Mouse (Mus musculus): ENCODE data around the gene Plekhh2. TPM values are rescaled to one million over a fixed set of nuclear protein-coding genes. Genes with fewer than 3 reads are reported as not detected.

Gene Plekhh2
- total RNA-seq, 1 experiment from 2014 or later, result 7.1 TPM

- peak; percentile 57 for DNase-seq
These were observed 99.8 kb downstream of the Plekhh2 start for GRCm38 (mm10) chr17:84611500-84611899.

DNA sequence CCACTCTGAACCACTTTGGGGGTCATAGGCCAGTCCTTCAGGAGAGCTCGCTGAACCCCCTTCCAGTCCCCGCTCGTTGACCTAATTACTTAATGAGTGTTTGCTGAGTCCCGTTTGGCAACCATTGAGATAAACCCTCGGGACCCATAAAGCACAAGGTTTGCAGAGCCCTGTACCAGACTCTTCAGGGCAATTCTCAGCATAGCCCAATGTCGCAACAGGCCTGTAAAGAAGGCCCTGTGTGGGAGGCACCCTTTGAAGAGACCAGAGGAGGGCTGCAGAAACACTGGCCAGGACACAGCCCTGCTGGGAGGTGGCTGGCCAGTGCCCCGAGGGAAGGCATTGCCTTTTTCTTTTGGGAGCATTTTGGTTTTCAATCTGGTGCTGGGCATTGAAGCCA is 100.3 kb downstream of the Plekhh2 start:
- DNase-seq, result peak; percentile 48

GRCm38 (mm10) chr17:84615811-84616210 is 104.1 kb downstream of the Plekhh2 start:
- DNase-seq, result peak; percentile 23

DNA sequence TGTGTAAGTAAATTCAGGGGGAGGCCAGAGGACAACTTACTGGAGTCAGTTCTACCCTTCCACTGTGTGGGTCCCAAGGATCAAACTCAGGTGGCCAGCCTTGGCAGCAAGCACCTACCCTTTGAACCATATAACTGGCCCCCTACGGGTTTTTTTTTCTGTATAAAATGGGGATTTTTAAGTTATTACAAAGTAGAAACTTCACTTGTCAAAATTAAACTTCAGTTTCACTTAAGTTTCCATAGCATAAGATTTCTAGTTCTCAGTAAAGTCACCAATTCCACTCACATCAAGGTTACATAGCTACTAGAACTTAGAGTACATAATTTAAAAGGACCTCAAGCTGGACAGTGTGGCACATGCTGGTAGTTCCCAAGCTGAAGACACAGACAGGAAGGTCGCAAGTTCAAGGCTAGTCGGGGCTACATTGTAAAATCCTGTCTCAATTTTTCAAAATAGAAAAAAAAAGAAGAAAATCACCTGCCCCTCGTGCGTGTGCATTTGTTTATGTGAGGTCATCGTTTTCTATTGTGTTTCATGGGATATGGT is 104.9 kb downstream of the Plekhh2 start:
- DNase-seq, result no peak

DNA sequence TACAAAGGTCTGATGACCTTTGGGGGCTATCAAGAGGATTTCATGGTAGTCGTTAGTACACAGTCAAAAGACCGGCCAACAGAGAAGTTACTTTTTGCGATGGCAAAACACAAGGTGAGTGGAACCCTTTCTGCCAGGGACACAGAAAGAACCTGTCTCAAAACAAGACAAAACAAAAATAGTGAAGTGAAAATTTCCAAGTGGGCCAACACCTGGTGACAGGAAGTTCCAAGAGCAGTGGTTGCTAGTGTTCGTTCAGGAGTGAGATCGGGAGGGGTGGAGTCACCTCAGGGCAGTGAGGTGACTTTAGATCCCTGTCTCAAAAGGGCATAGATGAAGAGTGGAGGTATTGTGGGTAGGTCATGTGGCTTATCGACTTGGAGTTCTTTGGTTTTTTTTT is 106.3 kb downstream of the Plekhh2 start:
- DNase-seq, result no peak

GRCm38 (mm10) chr17:84619112-84619511 is 107.4 kb downstream of the Plekhh2 start:
- DNase-seq, result no peak

GRCm38 (mm10) chr17:84620076-84620475 is 108.4 kb downstream of the Plekhh2 start:
- no peak for DNase-seq

DNA sequence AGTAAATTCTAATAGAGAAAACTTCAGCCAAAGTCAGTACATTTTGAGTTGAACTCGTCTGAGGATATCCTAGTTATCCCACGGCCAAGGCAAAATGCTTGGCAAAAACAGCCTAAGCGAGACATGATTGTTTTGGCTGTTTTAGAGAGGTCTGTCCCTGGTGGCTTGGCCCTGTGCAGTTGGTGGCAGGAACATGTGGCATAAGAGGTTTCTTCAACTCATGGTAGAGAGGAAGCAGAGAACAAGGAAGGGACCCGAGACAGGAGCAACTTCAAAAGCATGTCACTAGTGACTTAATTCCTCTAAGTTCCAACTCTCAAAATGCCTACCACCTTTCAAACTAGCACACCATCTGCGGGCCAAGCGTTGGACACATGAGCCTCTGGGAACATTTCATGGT is 108.9 kb downstream of the Plekhh2 start:
- no peak for DNase-seq

GRCm38 (mm10) chr17:84621209-84621608 is 109.5 kb downstream of the Plekhh2 start:
- no peak for DNase-seq

DNA sequence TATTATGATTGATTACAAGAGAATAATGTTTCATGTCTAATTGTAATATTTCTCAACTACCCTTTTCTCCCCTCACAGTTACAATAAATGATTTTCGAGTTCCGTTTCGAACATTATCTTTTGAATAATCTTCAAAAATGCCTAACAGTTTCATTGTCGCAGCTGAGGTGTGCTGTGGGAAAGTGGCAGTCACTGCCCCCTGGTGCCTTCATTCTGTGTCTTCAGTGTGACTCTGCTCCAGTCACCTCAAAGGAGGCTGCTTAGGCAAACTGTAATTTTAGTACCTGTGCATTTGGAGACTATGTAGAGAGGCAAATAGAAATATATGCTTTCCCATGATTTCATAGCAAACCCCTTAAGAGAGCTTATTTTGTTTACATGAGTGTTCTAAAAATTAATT is 110.3 kb downstream of the Plekhh2 start:
- DNase-seq, result no peak

GRCm38 (mm10) chr17:84622873-84623272 is 111.2 kb downstream of the Plekhh2 start:
- no peak for DNase-seq

DNA sequence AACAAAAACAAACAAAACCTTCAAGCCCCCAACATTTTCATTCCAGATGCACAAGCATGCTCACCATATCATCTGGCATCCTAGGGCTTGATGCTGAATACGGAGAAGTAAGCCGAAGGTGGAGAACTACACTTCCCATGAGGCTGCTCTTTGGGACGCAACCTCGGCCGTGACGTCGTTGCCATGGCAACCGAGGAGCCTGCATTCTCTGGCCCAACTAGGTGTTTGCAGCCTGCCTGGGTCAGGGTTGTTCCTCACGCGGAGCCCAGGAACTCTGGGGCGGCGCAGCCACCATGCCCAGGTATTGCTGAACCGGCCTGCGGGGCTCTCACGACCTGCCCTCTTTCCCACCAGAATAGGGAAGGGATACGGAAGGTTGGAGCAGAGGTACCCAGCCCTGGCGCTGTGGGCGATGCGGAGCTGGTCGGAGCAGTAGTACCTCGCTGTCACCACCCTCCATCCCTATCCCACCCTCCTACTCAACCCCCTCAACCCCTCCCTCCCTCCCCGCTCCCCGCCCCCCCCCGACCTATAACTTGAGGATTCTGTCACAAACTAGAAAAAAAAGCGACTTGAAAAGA is 114.7 kb downstream of the Plekhh2 start, which contains the start of gene Dync2li1:
TSS of gene Dync2li1 (plus strand) at position 221 of the 581 bp plus-strand sequence.
- DNase-seq, result peak; percentile 92

- peak; percentile 19 for DNase-seq
These were observed 115.2 kb downstream of the Plekhh2 start for GRCm38 (mm10) chr17:84626857-84627305.

DNA sequence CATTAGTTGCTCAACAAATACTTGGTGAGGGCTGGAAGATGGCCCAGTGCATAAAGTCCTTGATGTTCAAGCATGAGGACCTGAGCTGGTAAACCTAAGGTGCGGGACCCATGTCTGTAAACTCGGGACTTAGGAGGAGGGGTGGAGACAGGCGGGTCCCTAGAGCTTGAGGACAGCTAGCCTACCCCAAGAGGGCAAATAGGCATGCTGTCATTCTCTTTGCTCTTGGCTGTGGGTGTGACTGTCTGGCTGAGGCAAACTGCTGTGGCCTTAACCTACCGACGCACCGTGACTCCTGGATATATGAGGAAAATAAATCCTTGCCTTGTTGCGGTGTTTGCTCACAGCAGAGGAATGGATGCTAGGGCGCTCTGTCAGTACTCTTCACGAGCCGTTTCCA is 116.0 kb downstream of the Plekhh2 start:
- DNase-seq, result peak; percentile 55

DNA sequence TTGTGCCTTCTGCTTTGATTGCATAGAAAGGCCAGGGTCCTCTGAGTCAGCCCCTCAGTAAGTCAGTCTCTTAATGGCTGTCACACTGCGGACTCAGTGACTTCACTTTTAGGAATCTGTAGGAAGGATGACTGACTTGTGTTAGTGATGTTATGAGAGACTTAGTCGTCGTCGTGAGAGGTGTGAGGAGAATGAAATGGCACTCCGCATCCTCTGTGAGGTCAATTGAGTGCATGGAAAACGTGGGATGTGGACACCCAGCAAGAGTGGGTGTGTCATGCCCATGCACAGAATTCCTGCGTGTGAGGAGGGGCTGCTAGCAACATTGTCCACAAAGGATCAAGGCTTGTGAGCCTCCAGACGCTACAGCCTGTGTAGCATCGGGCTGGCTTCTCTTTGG is 116.9 kb downstream of the Plekhh2 start:
- DNase-seq, result peak; percentile 27

GRCm38 (mm10) chr17:84631836-84632235 is 120.1 kb downstream of the Plekhh2 start:
- DNase-seq, result no peak

DNA sequence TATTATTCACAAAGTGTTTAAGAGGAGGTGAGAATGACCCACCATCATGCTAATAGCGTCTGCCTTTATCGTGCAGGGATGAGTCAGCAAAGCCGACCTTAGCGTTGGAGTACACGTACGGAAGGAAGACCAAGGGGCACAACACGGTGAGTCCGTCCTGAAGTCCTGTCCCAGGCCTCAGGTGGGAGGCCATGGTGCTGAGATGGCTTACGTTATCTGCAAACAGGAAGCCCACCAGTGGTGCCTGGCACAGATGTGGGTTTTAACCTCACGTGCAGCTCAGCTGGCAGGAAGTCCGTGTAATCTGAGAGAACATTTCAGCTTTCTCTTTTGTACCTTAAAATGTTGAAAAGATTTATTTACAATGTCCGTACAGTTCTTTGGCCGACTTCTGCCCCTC is 121.7 kb downstream of the Plekhh2 start:
- DNase-seq, result no peak

DNA sequence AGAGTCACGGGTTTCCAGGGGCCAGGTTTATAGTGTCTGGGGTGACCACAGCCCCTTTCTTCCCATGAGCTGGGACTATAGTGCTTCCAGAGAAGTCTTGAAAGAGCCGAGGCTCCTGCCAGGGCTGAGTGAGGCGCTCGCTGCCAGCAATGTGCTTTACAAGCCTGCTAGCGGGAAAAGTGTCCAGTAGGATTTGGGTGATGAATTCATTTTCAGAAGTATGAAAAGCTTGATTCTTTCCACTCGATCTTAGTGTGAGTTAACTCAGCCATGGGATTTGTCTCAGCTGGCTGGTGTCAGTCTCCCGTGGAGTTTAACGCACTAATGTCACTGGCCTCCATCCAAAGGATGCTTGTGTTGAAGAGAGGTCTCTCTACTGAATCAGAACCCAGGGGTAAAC is 124.6 kb downstream of the Plekhh2 start:
- DNase-seq, result no peak

- DNase-seq, result no peak
These were observed 126.3 kb downstream of the Plekhh2 start for GRCm38 (mm10) chr17:84637971-84638370.

GRCm38 (mm10) chr17:84639796-84640378 is 128.2 kb downstream of the Plekhh2 start:
- no peak for DNase-seq

- DNase-seq, result peak; percentile 72
These were observed 130.2 kb downstream of the Plekhh2 start for GRCm38 (mm10) chr17:84641893-84642292.

DNA sequence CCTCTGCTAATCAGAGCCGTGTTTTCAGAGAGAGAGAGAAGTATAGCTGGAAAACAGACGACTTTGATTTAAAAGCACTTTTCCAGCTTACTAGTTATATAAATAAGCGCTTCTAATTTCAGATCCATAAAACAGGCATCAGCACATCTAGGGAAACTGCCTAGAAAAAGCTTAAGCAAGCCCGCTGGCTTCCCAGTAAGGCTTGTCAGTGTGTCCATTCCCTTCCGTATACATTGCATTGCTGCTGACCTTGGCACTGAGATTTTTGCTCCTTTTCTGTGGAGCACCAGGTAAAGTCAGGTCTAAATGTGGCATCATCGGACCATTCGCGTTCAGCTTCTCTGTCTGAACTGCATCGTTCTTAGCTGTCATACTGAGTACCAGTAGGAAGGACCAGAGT is 130.6 kb downstream of the Plekhh2 start:
- DNase-seq, result no peak

DNA sequence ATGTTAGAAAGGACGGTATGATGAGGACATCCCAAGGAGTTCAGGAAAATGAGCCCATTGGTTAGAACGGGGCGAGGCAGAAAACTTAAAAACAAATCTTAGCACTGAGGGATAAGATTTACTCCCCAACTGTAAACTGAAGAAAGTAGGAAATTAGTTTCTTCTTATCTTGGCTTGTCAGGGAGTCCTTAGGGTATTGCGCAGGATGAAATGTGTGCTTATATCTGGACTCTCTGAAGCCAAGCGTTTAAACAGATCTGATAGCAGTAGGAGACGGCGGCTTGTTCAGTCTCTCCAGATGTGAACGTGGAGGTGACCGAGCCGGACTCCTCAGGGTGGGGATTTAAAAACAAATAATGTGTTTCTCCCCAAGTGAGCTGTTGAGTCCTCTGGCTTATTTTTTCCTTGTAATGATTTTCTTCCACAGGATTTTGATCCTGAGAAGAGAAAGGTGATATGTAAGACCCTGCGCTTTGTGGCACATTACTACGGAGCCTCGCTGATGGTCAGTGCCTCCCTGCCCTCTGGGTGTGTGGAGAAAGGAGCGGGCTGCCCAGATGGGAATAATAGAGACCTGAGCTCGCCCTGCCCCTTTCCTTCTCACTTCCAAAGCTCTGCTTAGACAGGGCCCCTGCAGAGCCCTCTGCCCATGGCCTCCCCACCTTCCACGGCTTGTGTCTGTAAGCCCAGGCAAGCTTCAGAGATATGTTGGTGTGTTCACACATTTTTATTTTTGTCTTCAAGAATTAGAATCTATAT is 132.8 kb downstream of the Plekhh2 start:
- no peak for DNase-seq

All from adrenal gland, postnatal 14 days (tissue).